Mouse (Mus musculus) kidney, postnatal 10 days (tissue): Measurements from ENCODE around the gene Trim45.

Experiments used
- DNase-seq: peaks from one replicate; pipeline ENCODE4 v3.0.0; 2021; ENCODE audit warnings: mixed read lengths

Trim45 gene

DNA sequence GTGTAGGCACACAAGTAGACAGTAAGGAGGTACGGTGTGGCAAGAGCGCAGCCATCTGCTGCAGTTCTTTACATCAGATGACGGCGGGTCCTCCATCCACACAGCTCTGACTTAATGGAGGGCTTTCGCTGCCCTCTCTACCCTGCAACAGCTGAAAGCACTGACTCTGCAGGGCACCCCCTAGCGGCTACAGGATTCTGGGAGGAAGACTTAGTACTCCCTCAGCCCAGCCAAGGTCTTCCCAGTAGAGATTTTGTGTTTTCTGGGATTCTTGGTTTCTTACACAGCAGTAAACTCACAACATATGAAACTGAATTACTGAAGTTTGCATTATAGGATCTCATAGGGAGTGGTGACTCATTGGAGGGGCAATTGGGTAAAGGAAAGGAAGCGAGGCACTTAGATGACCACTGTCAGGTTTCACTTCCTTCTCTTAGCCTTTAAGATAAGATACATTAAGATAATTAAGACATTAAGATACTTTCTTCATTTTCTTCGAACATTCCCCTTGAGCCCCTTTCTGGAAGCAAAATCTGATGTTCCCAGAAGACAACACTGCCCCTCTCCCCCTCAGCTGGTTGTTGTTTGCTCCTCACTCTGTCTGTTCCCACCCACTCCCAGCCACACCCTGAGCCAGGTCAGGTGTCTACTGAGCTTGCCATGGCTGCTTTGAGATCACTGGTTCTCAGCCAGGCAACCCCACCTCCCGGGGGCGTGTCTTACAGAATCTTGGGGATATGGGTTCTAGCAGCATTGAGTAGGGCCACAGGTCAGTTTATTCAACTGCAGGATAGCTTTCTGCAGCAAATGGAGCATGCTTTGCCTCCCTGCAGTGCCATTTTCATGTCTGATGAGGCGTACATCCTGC lies 10.3 kb downstream of the Trim45 start:
- peak; percentile 47 for DNase-seq

DNA sequence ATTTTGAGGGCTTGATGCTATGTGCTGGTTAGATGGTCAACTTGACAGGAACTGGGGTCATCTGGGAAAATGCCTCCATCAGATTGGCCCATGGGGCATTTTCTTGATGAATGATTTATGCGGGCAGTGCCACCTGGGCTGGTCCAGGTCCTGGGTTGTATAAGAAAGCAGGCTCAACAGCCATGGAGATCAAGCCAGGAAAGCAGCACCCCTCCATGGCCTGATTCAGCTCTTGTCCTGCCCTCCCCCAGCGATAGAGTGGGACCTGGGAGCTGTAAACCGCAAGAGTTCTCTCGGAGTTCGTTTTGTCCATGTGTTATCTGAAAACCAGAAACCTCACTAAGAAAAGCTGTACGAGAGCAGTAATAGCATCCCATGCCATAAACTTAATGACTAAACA lies 13.5 kb downstream of the Trim45 start:
- no peak for DNase-seq

DNA sequence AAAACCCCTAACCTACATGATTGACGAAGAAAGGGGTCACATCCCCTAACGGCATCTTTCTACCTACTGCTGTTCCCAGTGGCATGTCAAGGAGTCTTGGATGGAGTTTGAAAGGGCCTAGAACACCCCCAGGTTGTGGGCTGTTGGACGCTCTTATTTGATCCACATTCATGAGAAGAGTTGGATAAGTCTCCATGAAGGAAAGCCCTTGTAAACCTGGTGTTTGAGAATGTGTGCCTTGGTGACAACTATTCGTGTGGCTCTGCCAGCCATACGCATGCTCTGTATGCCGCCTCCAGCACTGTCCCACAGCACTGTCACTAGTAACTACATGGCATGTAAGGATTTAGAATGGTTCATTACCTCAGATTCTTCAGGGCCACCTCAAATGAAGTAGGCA lies 14.2 kb downstream of the Trim45 start:
- DNase-seq = no peak

DNA sequence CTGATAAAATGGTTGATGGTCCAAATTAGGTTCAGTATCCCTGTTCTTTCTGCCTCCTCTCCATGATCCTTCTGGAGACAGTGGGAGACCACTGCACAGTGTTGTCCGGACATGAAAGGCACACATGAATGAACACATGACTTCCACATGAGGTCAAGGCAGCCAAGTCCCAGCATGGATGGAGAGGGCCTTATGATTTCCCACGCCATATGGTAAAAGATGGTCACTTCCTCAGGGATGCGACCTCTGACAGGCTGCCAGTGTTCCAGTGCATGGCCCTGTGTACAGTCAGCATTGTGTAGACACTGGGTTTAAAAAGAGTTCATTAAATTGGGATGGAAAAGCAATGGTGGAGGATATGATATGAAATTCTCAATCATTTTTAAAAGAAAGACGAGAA lies 16.2 kb downstream of the Trim45 start:
- no peak for DNase-seq

DNA sequence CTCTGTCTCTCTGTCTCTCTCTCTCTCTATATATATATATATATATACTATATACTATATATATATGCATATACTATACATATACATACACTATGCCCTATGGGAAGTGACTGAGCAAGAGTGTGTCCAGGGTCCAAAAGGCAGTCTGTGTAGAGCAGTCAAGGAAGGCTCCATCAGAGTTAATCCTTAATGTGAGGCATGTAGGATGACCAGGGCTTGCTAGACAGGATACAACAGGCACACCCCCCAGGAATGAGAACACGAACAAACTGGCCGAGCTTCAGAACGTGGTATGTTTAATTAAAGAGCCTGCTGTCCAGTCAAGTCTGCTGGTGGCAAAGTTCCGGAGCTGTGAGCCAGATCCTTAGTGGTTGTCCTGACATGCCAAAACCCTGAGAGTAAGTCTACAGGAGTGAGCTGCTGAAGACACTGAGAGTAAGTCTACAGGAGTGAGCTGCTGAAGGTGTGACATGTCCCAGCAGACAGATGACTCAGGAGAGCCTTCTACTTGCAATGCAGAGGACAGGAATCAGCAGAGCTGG lies 18.6 kb downstream of the Trim45 start:
- no peak for DNase-seq

DNA sequence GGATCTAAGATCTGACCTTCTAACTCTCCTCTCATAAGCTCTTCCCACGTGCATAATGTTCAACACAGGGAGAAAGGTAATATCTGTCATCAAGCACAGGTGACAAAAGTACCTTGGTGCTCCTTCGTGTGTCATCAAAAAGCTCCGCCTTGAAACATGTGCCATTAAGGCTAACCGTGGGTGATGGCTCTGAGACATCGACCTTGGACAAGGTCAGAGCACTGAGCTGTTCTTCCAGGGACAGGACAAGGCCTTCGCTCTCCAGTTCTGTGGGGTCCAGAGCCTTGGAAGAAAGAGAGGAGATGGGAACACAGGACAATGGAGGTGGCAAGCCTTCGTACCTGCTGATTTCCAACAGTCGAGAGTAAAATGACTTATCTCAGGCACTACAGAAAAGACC lies 25.3 kb downstream of the Trim45 start:
- no peak for DNase-seq

DNA sequence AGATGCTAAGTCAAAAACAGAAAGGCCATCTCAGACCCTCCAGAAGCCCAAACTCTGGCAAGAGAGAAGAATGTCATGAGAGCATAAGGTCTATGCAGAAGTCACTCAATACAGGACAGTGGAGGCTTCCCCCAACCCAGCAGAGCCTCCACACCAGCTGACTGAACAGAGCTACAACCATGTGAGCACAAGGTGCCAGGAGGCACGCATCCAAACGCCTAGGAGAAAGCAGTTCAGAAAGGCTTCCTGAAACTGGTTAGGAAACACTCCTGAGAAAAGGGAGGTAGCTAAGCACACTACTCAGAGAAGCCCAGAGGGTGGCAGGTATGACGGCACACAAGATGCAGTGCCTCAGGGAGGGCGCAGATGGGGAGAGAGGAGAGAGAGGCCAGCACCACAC lies 29.5 kb downstream of the Trim45 start:
- no peak for DNase-seq

DNA sequence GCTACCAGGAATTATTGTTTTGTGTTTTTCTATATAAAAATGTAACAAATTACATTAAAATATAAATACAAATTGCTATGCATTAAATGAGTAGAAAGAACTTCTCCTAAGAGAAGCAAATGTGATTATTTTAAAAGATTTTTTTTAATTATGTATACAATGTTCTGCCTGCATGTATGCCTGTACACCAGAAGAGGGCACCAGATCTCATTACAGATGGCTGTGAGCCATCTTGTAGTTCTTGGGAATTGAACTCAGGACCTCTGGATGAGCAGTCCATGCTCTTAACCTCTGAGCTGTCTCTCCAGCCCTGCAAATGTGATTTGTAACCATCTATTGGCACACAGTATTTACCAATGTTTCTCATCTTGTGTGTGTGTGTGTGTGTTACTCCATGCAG lies 32.6 kb downstream of the Trim45 start:
- no peak for DNase-seq

DNA sequence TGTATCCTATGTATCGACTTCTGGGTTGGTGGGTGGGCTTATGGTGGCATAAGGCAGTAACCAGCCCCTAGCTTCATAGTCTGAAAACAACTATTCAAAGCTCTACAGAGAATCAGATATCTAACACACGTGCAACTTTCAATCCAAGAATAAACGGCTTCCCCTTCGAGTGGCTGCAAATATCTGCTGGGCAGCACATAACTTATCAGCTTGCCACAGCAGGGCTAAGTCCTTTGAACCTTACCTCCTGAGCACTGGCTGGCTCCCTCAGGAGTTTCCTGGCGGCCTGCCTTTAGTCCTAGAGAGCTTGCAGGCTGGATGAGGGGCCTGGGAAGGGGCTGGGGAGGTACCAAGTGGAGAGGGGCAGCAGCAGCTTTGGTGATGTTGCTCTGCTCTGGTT lies 39.0 kb downstream of the Trim45 start:
- DNase-seq = no peak

DNA sequence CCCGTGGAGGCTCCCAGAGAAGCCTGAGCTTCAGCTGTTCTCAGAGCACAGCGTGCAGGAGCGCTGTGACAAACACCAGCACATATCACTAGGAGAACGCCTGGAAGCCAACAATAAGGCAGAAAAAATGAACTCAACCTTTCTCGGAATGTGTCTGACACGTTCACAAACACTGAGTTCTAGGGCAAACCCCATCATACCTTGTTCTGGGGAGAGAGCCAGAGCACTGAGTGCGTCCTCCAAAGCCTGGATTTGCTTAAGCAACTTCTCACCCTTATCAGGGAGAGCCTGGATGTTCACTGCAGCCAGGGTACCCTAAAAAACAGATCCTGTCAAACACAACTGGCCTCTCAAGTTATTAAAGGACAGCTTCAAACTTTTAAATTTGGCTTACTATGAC lies 39.5 kb downstream of the Trim45 start:
- no peak for DNase-seq

DNA sequence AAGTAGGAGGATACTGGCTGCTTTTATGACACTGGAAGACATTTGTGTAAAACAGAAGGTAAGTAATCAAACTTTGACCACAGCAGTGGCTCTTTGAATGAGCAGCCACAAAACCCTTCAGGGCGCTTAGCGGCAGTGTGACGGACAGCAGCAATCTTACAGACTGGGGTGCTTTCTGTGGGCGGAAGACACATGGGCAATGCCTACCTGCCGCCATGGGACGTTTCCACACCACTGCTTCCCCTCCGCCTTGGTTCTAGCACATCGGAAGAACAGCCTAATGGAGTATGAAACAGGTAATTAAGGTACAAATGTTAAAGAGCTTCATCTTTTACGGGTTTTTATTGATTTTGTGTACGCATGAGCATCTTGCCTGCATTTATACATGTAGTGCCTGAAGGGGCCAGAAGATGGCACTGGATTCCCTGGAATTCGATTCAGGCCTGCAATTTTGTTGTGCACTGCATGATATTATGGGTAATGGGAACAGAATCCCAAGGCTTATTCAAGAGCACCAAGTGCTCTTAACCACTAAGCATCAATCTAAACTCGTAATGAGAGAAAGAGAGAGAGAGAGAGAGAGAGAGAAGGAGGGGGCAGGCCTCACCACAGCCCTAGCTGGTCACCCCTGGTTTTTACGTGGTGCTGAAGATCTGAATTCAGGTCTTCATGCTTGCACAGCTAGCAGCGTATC lies 42.0 kb downstream of the Trim45 start:
- DNase-seq = peak; percentile 68

DNA sequence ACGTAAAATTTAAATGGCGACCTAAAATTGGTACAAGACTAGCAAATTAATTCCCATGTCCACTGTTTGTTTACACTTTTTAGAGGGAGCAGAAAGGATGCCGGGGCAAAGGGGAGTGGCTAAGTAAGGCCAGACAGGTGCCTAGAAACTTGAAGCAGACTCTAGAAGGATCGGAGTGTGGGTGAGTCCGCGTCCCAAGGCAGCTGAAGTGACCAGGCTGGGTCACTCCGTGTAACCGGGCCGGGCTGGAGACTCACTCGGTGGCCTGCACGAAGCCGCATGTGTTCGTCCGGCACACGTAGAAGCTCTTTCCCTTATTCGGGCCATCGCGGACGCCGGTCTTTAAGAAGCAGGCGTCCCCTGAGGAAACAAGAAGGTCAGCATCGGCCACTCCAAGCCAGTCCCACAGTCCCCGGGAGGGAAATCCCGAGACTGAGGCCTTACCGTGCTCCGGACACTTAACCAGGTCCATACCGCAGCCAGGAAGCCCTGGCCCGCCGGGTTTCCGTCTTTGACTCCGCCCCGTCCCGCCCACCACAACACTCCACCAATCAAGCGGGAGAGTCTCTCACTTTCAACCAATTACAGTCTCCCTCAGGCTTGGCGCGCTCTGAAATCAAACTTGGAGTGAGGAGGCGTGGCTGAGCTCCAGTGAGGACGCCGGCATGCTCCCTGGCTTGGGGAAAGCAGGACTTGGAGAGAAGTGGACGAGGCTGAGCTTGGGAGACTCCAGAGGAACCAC lies 47.3 kb downstream of the Trim45 start, which contains the start of gene Ttf2:
Gene Ttf2, minus strand, starts transcription at position 488 of the 742 bp plus-strand sequence.
- DNase-seq = peak; percentile 96

DNA sequence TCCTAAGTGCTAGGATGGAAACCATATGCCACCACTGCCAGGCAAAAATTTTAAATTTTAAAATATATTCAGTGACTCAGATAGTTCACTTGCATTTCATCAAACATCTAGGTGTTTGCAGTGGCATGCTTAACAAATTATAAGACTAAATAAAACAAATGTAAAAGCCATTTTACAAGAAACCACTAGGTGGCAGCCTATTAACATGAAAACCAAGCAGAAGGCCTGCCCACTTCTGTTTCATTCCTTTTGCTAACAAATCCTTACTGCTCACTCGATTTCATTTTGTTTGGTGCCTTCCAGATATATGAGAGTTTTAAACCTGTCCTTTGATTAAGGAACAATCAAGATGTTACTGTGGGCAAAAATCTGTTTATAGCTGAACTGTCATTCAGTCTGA lies 51.9 kb downstream of the Trim45 start:
- no peak for DNase-seq

DNA sequence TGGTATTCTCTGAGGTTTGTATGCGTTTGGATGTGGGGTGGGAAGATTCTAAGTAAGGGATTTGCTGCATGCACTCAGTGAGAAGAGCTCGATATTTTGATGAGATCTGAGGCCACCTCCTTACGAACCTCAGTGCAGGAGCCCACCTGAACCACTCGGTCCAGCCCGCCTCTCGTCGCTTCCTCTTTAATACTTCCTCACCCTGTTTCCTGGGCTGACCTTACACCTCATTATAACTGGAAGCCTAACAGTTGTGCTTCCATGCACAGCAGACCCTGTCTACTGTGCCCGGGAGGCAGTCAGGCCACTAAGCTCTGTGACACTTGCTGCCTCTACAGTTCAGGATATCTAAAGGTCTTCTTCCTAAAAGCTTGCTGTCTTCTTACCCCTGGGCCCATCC lies 57.3 kb downstream of the Trim45 start:
- DNase-seq = no peak
